Mouse (Mus musculus) kidney, adult 2 months (tissue): ENCODE results near the gene Ubtd2.

Experiments used
- CTCF ChIP-seq: fragments of 200-500 bp; conservative IDR thresholded peaks from 2 replicates; pipeline ENCODE4 v1.5.1; 2011; ENCODE audit warnings: low read depth, mild to moderate bottlenecking, control low read depth, low read length, moderate library complexity, mixed read lengths; ENCODE audit not compliant: insufficient read depth, insufficient read length
- POLR2A ChIP-seq: fragments of 200-500 bp; IDR thresholded peaks from one replicate; pipeline ENCODE4 v1.6.1; 2011; ENCODE audit warnings: low read depth, low read length, control low read depth

DNA sequence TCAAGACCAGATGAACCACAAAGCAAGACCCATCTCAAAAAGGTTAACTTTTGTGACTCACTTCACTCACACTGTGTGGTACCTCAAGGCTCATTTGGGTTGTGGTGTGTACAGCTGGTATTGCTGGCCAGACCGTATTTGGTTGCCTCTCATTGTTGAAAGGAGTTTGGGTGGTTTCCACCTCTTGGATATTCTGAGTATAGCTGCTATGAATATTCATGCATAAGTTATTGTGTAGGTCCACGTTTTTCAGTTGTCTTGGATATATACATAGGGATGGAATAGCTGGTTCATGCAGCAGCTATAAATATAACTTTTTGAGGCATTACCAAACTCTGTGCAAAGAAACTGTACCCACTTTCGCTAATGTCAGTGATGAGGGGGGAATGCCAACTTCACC, 12.6 kb upstream of the Ubtd2 start:
- TF ChIP-seq CTCF (no peak), POLR2A (no peak)
